Mouse (Mus musculus): ENCODE data around the gene Riox2.

- TF ChIP-seq CTCF (IDR thresholded peaks at IDR 0.05; ENCODE audit: extremely low read depth, insufficient read depth, insufficient read length, insufficient replicate concordance) = no peak
- no peak for TF ChIP-seq POLR2A (IDR thresholded peaks at IDR 0.05; ENCODE audit: low read depth, low read length)
Measured at GRCm38 (mm10) chr16:59472546-59472945, 971 bp downstream of the Riox2 start.
